Mouse (Mus musculus) layer of hippocampus, postnatal 14 days (tissue): ENCODE measurements around the gene Pex7. TPM values are rescaled to one million over a fixed set of nuclear protein-coding genes. Genes with fewer than 3 reads are reported as not detected.

Experiments used
- DNase-seq, 2 experiments: peaks; one replicate each; pipeline ENCODE4 v3.0.0; 2021 to 2022; ENCODE audit warnings: low spot score in 2 of 2, mixed read lengths in 1 of 2
- long read RNA-seq, 2 experiments: library from polyadenylated mRNA; stranded (forward); transcript quantifications; one replicate each; pipeline ENCODE4 v2.0.0; 2021
- total RNA-seq, 2 experiments: library from RNA; stranded (reverse); gene quantifications; 2 replicates each; pipeline ENCODE4 v1.2.3; 2021

The Pex7 gene
- 10 to 100 TPM; 25.7 to 28.6 TPM for total RNA-seq
- long read RNA-seq, experiment 1, full-length matches to known transcripts: 19 of 23 reads
- long read RNA-seq, experiment 1, partial matches to known transcripts: 0 of 23 reads
- long read RNA-seq, experiment 1, other reads (novel, unspliced or antisense): 4 of 23 reads
- long read RNA-seq, experiment 2, full-length matches to known transcripts: 36 of 46 reads
- long read RNA-seq, experiment 2, partial matches to known transcripts: 0 of 46 reads
- long read RNA-seq, experiment 2, other reads (novel, unspliced or antisense): 10 of 46 reads

DNA sequence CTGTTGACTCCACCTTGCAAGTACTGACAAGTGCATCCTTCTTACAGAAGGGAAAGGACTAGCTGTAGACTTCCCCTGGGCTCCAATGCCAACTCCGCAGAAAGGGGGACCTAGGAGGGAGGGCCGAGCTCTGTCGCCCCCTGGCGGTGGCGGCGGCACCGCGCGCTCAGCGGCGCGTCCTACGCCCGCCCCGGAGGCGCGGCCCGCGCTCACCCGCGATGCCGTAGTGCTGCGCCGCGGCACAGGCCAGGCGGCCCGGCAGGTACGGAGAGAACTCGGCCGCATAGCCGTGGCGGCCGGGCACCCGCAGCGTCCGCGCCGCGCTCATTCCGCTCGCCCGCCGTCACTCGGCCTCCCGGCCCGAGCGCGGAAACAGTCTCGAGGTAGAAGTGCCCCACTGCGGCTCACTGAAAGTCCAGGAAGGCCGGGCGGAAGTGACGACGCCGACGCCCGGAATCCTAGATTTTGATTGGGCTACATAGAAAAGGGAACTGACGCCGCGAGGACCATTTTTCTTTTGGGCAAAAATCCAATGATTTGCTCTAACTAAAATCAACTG, at the start of gene Pex7:
Gene Pex7 (minus strand): TSS at position 444 of the 559 bp plus-strand sequence.
- DNase-seq: peak; percentile 95 to 98

GRCm38 (mm10) chr10:19956745-19957144, 49.3 kb upstream of the Pex7 start:
- no peak for DNase-seq

- no peak for DNase-seq
Observed at GRCm38 (mm10) chr10:19955817-19956216, 48.3 kb upstream of the Pex7 start.

- DNase-seq: no peak
Observed at GRCm38 (mm10) chr10:19954572-19954971, 47.1 kb upstream of the Pex7 start.

- no peak for DNase-seq
Observed at GRCm38 (mm10) chr10:19953032-19953761, 45.7 kb upstream of the Pex7 start.

GRCm38 (mm10) chr10:19949106-19949505, 41.6 kb upstream of the Pex7 start:
- no peak for DNase-seq

- DNase-seq: no peak
Observed at GRCm38 (mm10) chr10:19948381-19948780, 40.9 kb upstream of the Pex7 start.

DNA sequence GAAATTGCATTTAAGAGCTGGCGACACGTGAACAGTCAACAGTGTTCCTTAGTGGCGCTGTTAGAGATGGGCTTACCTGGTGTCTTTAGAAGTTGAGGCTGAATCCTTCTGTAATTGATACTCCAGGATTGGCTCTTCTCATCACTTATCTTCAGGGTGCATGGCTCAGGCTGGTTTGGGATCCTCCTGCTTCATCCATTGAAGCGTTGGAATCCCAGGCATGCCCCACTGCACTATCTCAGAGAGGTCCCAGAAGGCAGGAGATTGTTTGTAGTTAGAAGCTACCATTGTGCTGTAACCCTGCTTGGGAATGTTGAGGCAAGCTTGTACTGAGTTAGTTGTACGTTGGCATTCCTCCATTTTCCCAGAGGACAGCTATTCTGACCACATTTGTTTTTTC, 40.4 kb upstream of the Pex7 start:
- DNase-seq: no peak

GRCm38 (mm10) chr10:19947441-19947840, 40.0 kb upstream of the Pex7 start:
- no peak for DNase-seq

DNA sequence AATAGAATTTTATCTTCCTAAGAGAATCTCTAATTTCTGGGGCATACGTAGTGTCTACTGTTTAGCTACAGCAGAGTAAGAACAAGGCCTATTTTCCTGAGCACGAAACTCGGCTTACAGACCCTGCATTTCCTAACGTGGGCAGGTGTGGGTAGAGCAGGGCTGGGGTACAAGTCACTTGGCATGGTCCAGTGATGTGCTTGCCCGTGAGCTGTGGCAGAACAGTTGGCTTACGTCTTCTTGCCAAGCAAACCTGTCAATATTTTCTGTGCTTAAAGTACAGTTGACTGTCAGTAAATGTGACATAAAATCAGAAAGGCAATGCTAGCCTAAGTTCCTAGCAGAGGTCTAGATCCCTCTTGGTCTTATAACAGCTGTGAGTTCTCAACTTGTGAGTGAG, 39.2 kb upstream of the Pex7 start:
- peak in 1 of 2 experiments; percentile 54 for DNase-seq

GRCm38 (mm10) chr10:19945651-19946050, 38.2 kb upstream of the Pex7 start:
- DNase-seq: no peak

DNA sequence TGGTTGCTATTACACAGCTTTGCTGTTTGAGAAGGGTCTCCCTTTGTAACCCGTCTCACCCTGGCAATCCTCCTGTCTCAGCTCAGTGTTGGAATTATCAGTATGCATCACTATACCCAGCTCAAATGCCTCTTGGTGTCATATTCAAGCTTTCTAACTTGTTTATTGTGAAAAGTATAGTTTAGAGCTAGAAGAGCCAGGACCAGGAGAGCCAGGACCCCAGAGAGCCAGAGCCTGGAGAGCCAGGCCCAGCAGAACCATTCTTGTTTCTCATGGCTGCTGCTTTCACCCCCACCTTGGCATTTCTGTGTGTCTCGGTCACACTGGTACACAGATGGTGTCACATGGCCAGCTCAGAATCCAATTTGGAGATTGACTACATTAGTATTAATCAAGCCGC, 35.1 kb upstream of the Pex7 start:
- DNase-seq: no peak

GRCm38 (mm10) chr10:19941914-19942313, 34.4 kb upstream of the Pex7 start:
- DNase-seq: no peak

GRCm38 (mm10) chr10:19941063-19941462, 33.6 kb upstream of the Pex7 start:
- DNase-seq: no peak

- no peak for DNase-seq
Observed at GRCm38 (mm10) chr10:19940626-19941025, 33.1 kb upstream of the Pex7 start.

DNA sequence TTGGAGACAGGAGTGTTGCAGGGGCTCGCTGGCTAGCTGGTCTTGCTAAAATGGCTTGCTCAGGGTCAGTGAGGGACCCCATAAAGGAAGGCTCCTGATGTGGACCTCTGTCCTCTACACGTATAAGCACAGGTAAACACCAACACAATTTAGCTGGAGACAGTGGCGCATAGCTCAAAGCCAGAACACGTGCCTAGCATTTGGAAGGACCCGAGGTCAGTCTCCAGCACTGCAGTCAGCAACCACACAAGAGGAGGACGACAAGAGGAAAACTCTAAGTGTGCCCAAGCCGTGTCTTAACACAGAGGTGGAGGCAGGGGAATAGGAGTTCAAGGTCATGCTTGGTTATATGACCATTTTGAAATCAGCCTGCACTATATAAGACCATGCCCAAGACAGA, 32.6 kb upstream of the Pex7 start:
- no peak for DNase-seq

- DNase-seq: no peak
Observed at GRCm38 (mm10) chr10:19939282-19939705, 31.8 kb upstream of the Pex7 start.

GRCm38 (mm10) chr10:19938738-19939137, 31.2 kb upstream of the Pex7 start:
- no peak for DNase-seq

DNA sequence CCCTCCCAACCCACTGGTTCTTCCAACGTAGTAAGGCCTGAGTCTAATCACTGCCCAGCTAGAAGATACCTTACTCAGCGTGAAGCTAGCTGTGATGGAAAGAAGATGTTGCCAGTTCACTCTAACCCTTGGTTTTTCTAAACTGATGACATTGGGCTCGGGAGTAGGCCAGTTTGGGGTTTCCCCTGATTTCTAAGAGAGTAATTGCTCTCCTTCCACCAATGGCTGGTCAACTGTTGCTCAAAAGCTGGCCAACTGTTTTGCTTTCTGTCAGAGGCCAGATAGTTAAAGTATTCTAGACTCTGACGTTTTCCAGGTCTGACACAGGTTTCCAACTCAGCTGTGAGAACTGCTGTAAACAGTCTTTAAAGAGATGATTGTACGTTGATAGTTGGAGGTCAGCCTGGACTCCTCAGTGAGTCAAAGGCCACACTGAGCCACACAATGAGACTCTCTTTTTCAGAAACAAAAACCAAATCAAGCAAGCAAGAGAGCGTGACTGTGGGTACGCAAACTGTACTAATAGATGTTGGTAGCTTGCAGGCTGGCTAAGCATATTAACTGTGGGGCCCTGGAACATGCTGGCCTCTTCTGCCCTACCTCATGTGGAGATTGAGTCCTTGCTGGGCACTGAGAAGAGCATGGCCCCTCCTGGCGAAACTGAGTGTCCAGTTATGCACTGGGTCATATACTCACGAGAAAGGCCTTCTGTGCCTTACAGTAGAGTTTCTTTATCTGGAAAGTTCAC, 29.6 kb upstream of the Pex7 start:
- no peak for DNase-seq

DNA sequence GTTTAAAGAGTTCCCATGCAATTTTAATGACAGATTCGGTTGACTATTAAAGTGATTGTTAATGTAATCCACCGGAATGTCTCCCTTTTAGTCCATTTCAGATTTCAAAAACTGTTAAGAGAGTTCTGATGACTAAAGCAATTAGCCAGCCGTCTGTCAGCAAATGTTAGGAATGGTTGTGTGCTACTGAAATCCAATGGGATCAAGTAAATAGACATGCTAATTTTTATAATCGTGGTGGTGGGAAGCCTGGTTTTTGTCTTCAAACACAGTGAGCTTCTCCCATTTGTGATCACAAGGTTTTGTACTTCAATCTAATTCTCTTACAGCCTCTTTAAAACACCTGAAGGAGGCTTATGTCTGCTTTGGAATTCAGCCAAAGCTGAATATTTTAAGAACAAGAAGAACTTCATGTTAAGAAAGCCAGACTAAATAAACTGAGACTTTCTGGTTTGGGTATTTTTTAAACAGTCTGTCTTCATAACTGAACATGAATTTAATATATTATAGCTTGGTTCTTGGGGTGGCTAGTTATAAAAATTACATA, 28.4 kb upstream of the Pex7 start:
- no peak for DNase-seq

GRCm38 (mm10) chr10:19935295-19935623, 27.8 kb upstream of the Pex7 start:
- DNase-seq: no peak
